Mouse (Mus musculus): Measurements from ENCODE around the gene Whrn.

Gene Whrn

DNA sequence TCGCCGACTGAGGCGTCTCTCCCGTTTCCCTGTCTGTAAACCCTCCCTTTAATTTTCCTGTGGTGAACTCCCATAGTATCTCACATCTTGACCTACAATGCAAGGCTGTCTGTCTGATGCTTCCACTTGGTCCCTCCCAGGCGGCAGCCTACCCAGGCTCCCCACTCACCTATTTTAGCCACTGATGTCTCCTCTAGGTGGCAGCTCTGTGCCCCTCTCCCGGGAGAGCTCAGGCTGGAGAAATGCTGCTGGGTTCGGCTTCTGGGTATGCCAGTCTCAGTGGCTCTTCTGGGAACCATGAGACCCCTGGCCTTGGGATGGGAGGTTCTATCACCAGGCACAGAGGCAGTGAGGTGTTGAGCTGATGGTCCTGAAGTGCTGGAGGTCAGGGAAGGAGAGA, 118.3 kb downstream of the Whrn start:
- DNase-seq (ENCODE audit: low spot score): no peak

DNA sequence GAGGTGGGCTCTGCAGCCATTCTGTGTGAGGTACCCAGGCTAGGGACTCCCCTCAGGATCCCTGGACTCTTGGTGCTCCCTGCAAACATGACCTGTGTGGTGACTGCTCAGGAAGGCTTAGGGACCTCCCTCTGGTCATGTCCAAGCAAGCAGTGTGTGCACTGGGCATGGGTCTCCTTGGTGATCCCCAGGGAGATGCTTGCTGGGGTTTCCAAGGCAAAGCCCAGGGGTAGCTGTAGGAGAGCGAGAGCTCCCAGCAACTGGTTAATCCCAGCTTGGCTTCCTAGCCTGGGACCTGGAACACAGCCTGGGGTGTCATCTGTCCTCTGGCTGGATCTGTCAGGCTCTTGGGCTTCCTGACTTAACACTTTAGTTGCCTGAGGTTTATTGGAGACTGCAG, 120.4 kb downstream of the Whrn start:
- DNase-seq (ENCODE audit: low spot score): peak; percentile 36

DNA sequence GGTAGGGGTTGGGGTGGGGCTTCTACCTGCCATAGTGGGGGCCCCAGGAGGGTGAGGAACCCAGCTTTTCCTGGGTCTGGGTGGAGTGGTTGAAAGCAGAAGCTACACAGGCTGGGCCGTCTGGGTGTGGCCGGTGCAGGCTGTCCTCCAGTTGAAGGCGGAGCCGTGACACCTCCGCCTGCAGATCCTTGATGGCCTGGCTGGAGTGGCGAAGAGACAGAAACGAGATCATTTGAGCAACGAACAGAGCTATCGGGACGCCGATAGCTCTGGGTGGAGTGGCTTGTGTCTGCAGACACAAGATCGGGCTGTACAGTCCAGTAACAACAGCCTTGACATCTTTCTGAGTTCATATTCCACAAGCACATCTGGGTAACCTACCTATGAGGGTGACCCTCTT, 121.5 kb downstream of the Whrn start:
- no peak for DNase-seq (ENCODE audit: low spot score)

DNA sequence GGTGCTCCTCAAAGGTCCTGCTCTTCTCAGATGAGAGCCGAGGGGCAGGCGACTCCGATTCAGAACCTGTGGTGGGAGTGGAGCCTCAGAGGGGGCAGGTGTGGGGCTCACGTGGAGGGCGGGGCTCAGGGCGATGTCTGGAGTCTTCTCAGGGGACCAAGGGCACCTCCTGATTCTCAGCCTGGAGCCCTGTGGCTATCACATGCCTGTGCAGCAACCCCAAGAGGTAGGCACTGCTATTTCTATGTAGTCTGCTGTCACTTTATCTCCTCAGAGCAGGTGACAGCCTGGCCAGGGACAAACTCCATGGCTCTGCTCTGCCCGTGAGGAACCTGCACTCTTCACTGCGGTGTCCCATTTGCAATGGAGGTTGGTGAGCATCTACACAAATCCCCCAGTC, 122.4 kb downstream of the Whrn start:
- DNase-seq (ENCODE audit: low spot score): no peak

- DNase-seq (ENCODE audit: low spot score): no peak
Measured at GRCm38 (mm10) chr4:63371890-63372289, 123.9 kb downstream of the Whrn start.

DNA sequence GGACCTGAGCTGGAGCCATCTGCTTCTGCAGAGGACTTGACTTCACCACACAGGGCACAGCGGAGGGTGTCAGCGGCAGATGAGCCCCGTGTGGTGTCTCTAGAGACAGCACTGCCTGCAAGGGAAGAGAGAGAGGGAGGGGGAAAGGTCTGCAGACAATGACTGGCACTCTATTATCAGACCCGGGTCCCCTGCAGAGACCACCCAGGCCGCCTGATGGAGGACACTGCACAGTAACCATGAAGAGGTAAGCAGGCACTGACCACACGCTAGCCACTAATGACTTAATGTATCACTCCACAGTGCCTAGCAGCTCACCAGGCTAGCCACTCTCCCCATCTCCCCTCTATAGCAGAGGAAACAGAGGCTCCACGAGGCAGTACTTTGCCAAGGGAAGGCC, 124.9 kb downstream of the Whrn start:
- no peak for DNase-seq (ENCODE audit: low spot score)

DNA sequence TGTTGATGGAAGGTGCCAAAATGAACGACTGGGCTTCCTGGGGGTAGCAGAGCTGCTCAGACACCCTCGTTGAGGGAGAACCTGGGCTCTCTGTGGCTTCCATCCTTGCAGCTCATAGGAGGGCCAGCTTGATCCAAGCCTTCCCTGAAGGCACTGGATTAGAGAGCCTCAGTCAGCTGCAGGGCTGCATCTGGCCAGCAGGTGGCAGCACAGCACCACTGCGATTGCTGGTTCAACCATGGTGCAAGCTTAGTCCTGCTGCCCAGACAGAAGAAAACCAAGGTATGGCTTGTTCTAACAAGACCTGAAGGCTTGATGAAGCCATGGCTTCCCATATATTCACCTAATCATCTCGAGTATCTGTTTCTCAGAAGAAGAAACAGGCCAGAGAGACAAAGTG, 127.2 kb downstream of the Whrn start:
- DNase-seq (ENCODE audit: low spot score): peak; percentile 87
